Mouse (Mus musculus): Measurements from ENCODE around the gene Galp.
"Not testable (repeated sequence)": the region's sequence is repeated elsewhere in the genome, so short reads cannot be mapped to it uniquely, and the experiment has no call there.

The Galp gene

DNA sequence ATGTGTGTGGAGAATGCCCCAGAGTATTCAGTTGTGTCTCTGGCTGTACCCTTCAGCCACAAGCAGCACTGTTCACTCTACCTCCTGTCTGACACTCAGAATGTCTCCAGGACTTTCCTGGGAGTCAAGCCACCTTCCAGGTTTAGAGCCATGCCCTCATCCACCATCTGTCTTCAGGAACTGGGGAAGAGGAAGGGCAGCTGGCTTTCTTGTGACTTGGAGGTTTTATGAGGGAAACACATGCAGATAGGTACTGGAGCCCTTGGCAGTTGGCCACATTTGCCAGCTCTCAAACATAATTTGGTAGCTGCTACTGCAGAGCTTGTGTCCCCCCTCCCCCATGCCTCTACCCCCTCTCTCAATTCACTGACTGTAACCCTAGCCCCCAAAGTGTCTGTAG, 17.9 kb upstream of the Galp start:
- DNase-seq (ENCODE audit: low spot score), result no peak

DNA sequence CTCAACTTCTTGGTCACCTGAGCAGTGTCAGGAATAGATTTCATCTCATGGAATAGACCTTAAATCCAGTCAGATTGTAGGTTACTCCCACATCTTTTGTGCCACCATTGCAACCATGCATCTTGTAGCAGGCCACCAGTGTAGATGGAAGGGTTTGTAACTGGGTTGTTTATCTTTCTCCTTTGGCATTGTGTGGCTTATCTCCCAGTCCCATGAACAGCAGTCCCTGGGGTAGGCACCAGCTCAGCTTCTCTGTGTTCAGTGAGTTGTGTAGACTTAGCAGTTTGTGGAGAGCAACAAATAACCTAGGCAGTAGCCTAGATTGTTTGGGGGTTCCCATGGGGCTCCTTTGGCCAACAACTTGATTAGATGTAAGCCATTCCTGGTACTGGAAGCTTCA, 14.0 kb upstream of the Galp start:
- no peak for DNase-seq (ENCODE audit: low spot score)

DNA sequence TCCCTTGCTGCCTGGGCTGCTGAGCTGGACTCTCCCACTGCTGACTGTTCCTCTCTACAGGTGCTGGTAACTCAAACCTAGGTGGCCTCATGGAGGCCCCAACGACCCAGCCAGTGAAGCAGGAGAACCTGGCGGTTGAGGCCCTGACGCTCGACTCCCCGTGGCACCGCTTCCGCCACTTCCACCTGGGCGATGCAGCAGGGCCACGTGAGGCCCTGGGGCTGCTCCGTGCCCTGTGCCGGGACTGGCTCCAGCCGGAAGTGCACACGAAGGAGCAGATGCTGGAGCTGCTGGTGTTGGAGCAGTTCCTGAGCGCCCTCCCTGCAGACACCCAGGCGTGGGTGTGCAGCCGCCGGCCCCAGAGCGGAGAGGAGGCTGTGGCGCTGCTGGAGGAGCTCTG, 13.1 kb upstream of the Galp start:
- DNase-seq (ENCODE audit: low spot score), result no peak

GRCm38 (mm10) chr7:6184521-6184920, 12.4 kb upstream of the Galp start:
- no peak for DNase-seq (ENCODE audit: low spot score)

- no peak for DNase-seq (ENCODE audit: low spot score)
Observed at GRCm38 (mm10) chr7:6185391-6185790, 11.5 kb upstream of the Galp start.

- no peak for DNase-seq (ENCODE audit: low spot score)
Observed at GRCm38 (mm10) chr7:6186176-6186575, 10.7 kb upstream of the Galp start.

GRCm38 (mm10) chr7:6186756-6187155, 10.1 kb upstream of the Galp start:
- no peak for DNase-seq (ENCODE audit: low spot score)

- DNase-seq (ENCODE audit: low spot score), result no peak
Observed at GRCm38 (mm10) chr7:6189542-6189941, 7.3 kb upstream of the Galp start.

- DNase-seq (ENCODE audit: low spot score), result peak; percentile 85
Observed at GRCm38 (mm10) chr7:6191376-6191775, 5.5 kb upstream of the Galp start.

- DNase-seq (ENCODE audit: low spot score), result no peak
Observed at GRCm38 (mm10) chr7:6194129-6194528, 2.8 kb upstream of the Galp start.

DNA sequence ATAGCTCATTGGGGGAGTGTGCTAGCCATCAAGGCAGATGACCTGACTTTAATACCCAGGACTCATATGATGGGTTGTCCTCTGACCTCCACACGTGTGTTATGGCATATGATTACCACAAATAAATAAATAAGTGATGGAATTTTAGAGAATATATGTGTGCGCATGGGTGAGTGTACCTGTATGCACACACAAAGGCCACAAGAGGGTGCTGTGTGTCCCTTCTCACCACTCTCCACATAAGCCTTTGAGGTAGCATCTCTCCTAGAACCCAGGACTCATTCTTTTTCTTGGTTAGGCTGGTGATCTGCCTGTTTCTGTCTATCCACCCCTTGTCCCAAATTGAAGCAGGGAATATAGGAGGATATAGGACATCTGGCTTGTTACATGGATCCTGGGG, 1.1 kb upstream of the Galp start:
- no peak for DNase-seq (ENCODE audit: low spot score)

- DNase-seq (ENCODE audit: low spot score), result no peak
Observed at GRCm38 (mm10) chr7:6204200-6204599, 7.3 kb downstream of the Galp start.

DNA sequence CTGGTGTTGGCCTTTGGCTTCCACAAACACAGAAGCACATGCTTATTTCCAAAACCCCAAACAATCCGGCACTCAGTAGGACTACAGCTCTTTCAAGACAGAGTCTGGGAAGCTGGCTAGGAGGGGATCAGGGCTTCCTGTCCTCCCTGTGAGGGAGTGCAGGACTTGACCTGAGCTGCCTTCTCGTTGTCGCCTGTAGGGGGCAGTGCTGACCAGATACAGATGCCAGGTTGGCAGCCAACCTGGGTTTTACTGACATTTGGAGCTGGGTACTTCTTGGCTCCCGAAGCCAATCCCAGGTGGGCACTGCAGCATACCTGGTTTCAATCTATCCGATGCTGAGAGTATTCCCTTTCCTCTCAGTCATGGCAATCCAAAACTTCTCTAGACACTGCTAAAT, 16.3 kb downstream of the Galp start:
- no peak for DNase-seq (ENCODE audit: low spot score)

GRCm38 (mm10) chr7:6214691-6215090, 17.8 kb downstream of the Galp start:
- DNase-seq (ENCODE audit: low spot score), result not testable (repeated sequence)

DNA sequence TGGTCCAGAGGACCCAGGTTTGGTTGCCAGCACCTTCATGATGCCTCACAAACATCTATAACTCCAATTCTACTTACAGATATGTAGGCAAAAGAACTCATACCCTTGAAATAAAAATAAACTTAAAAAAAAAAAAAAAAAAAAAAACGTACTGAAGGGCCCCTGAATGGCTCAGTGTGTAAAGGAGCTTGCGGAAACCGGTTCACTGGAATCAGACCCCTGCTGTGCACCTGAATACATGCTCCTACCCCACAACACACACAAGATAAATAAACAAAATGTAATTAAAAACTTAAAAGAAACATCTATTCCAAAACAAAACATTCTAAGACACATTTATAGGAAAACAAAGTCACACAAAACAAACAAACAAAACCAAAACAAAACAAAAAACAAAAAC, 23.3 kb downstream of the Galp start:
- no peak for DNase-seq (ENCODE audit: low spot score)

- DNase-seq (ENCODE audit: low spot score), result no peak
Observed at GRCm38 (mm10) chr7:6221978-6222377, 25.1 kb downstream of the Galp start, which contains the start of gene Zscan5b. Gene Zscan5b (plus strand): TSS chr7:6222278.

- not testable (repeated sequence) for DNase-seq (ENCODE audit: low spot score)
Observed at GRCm38 (mm10) chr7:6228491-6228890, 31.6 kb downstream of the Galp start.

DNA sequence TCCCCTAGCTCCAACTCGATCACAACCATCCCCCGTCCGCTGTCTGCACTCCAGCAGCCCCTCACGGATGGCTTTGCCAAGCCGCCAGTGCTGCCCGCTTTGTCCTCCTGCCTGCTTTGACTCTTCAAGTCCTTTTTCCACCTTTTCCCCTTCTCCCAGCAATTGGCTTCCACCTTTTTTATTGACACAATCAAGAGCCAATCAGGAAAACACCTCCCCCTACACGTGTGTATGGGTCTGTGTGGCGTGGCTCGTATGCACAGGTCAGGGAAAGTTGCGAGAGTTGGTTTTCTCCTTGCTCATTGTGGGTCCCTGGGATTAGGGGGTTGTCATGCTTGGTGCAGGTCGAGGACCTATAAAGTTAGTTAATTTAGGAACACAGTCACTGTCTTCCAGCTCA, 42.9 kb downstream of the Galp start:
- no peak for DNase-seq (ENCODE audit: low spot score)

- not testable (repeated sequence) for DNase-seq (ENCODE audit: low spot score)
Observed at GRCm38 (mm10) chr7:6240841-6241425, 44.0 kb downstream of the Galp start.

GRCm38 (mm10) chr7:6244361-6245292, 47.7 kb downstream of the Galp start:
- no peak for DNase-seq (ENCODE audit: low spot score)

- DNase-seq (ENCODE audit: low spot score), result no peak
Observed at GRCm38 (mm10) chr7:6252410-6252809, 55.5 kb downstream of the Galp start, which contains the start of gene Epp13. Gene Epp13 (plus strand): TSS chr7:6252710.

GRCm38 (mm10) chr7:6254451-6254850, 57.6 kb downstream of the Galp start:
- DNase-seq (ENCODE audit: low spot score), result no peak

GRCm38 (mm10) chr7:6257386-6257785, 60.5 kb downstream of the Galp start:
- DNase-seq (ENCODE audit: low spot score), result no peak

Data from layer of hippocampus, adult 9-10 months (tissue).